Mouse (Mus musculus) erythroblast, embryonic 14.5 days (primary cell): ENCODE data around the gene Pptc7.

ENCODE experiments used
- GATA1 ChIP-seq: IDR thresholded peaks from 2 replicates; pipeline ENCODE4 v1.6.1; 2012; ENCODE audit warnings: low read length, inconsistent platforms, mixed read lengths
- TAL1 ChIP-seq: IDR thresholded peaks from 3 replicates; pipeline ENCODE4 v1.6.1; 2012; ENCODE audit warnings: low read length, inconsistent platforms, mixed read lengths

GRCm38 (mm10) chr5:122286191-122286590, 2.0 kb downstream of the Pptc7 start:
- TF ChIP-seq GATA1 (no peak), TAL1 (no peak)
